Mouse (Mus musculus): ENCODE measurements at regions not wholly inside any gene's neighbourhood (a gene's known extent, or its start where the extent isn't known, plus 50 kb on each side); places are given as distances from the start of the nearest gene placed in this dataset.

DNA sequence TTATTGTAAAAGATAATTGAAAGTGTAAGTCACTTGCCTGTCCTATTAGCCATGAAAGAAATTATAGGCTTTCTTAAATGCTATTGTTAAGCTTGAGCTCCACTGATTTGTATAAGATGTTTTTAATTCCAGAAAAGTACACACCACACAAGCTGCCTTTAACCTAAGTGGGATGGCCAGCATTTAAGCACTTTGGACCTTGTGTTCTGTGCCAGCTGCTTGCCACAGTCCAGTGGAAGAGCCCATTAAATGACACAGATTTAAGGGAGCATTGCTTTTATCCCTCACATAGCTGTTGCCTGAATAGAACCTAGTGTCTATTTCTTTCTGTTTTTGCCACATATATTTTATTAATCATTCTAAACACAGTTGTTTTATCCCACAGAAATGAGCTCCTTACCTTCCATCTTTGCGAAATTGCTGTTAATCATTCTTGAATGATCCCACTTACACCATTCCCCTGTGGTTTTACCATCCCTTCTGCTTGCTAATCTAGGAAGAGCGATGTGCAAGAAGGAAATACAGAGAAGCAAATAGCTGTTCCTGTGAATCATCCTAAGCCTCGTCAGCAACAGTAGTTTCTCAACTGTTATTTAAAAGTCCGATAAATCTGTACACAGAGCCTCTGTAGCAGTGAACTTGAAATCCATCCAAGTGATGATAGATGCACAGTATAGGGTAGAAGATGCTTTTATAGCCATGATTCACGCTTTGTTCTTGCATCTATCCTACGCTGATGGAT lies 57.9 kb upstream of the Samsn1 start:
- no peak for DNase-seq (ENCODE audit: low spot score in 2 of 2)

DNA sequence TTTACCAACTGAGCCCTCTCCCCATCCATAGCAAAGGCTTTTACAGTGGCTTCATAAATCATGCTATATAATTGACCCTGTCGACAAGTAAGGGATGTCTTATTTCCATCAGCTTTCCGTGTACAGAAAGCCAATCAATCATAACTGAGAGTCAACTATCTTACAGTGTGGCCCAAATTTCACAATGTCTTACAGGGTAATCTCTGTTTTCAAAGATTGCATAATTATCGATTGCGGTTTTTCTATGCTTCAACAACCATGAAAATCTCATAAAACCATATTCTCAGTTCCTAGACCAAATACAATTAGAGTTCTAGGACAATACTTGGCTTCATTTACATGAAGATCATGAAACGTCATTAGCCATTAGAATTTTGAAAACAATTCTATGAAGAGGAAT lies 56.1 kb upstream of the Samsn1 start:
- DNase-seq (ENCODE audit: low spot score in 2 of 2): no peak

DNA sequence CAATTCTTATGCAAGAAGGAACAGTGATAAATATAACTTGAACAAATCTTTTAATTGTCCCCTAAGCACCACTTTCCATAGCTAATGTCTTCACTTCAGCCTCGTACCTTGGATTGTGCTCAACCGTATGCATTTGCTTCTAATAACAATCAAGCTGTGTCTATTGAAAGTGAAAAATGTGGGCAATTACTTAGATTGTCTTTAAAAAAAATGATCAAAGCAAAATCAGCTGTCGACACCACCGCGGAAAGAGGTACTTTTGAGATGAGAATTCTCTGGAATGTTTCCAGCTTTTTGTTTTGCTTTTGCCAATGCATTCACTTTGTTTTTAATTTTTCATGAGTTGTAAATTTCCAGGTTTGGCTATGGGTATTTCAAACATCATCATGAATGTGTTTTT lies 54.1 kb upstream of the Samsn1 start:
- DNase-seq (ENCODE audit: low spot score in 2 of 2): no peak
